Mouse (Mus musculus) T-helper 17 cell (primary cell): ENCODE data around the gene Rnf214.

ENCODE experiments used
- in situ Hi-C, 2 experiments: fragments of 300-600 bp; cut with MboI, MseI; formaldehyde crosslinking; loops; 1 replicate in 1 of 2; 2 replicates in 1 of 2; pipeline ENCODE4 v1.15.1; 2025; ENCODE audit warnings: high pct_unique_total_duplicates in 2 of 2

Rnf214 gene

DNA sequence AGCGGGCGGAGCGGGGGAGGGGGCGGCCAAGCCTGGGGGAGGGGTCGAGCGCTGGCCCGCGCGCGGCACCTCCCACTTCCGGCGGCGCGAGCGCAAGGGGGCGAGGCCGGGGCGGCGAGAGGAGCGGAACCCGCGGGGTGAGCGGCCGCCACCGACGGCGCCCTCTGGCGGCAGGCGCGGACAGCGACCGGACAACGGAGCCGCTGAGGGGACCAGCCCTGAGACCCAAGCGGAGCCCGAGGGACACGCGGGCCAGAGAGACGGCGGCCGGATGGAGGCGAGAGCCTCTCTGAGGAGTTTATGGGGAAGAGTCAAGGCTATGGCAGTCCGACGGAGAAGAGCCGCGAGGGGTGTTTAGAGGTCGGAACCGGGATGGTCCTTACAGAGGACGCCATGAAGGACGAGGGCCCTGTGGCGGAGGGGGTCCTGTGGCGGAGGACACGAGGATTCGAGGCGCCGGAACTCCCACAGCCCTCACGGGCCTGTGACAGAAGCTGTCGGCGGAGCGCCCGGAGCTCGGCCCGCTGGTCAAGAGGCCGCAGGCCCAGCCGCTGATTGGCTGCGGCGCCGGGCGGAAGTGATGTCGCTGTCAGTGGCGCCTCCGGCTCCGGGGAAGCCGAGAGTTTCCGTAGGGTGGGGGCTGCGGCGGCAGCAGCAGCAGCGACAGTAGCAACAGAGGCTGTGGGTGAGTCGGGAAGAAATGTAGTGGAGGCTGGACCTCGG is at the start of gene Rnf214, which contains the start of gene Pcsk7:
TSS of gene Rnf214 (minus strand) at position 557 of the 723 bp plus-strand sequence.
TSS of gene Pcsk7 (plus strand) at position 143 of the 723 bp plus-strand sequence.
- in situ Hi-C loops: no loop called here

DNA sequence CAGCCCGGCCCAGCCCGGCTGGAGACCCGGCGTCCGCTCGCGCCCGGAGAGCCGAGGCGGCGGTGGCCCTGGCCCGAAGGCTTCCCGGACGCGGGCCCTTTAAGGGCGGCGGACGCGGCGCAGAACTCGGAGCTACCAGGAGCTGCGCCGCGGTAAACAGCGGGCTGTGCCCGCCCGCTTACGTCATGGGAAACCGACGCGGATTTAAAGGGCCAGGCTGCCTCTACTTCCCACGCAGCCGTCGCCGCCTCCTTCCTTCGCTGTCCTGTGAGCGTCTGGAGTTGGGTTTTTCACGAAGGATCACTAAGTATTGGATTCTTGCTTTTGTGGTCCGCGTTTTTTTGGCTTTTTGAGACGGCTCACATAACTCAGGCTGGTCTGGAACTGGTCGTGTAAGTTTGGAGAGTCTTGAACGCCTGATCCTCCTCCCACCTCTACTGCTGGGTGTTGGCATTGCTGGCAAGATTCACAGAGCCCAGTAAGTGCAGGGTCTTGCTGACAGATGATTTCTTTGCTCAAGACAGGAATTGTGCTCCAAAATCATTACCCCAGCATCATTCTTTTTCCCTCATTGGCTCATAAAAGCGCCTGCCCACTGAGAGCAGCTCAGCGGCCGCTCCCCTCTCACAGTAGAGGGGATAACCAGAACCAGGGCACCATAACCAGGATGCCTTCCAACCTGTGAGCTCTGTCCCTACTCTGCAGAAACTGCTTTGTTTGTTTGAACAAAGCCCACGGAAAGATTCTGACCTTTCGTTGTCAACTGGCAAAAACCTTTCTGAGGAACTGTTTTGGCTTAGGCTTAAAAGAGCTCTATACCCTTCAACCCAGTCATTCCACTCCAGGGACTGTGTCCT is 48.6 kb upstream of the Rnf214 start, which contains the start of gene Sidt2:
TSS of gene Sidt2 (minus strand) at position 152 of the 857 bp plus-strand sequence.
- in situ Hi-C loops: no loop called here

GRCm38 (mm10) chr9:45954294-45955106 is 47.8 kb upstream of the Rnf214 start:
- in situ Hi-C loops: loop anchor here in 1 of 2 experiments (5.0 kb wide), 1 partner anchor 872 kb away; no protein-coding TSS in a partner anchor

GRCm38 (mm10) chr9:45953511-45954293 is 47.0 kb upstream of the Rnf214 start:
- in situ Hi-C loops: loop anchor here in 1 of 2 experiments (5.0 kb wide), 1 partner anchor 871 kb away; no protein-coding TSS in a partner anchor

- in situ Hi-C loops: loop anchor here in 1 of 2 experiments (5.0 kb wide), 1 partner anchor 871 kb away; no protein-coding TSS in a partner anchor
These were observed 46.2 kb upstream of the Rnf214 start for GRCm38 (mm10) chr9:45952890-45953289.

DNA sequence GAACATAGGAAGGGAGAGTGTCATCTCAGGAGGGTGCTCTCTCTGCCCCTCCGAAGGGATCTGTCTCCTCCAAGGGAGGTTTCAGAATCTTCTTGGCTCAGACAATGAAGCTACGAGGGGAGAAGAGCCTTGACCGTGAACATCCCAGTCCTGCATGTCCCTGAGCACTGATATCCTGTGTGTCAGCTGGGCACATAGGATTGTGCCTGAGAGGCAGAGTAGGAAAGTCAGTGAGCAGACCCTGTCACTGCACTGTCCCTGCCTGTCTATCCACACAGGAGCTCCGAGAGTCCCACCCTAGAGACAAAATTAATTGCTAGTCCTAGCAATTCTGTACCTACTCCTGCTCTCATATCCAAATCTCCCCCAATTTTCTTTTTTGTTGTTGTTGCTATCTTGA is 45.3 kb upstream of the Rnf214 start:
- in situ Hi-C loops: loop anchor here in 1 of 2 experiments (5.0 kb wide), 1 partner anchor 870 kb away; no protein-coding TSS in a partner anchor

- in situ Hi-C loops: loop anchor here in 1 of 2 experiments (5.0 kb wide), 1 partner anchor 965 kb away; the partner anchor contains the start of genes Cd3d and Cd3g
These were observed 40.1 kb upstream of the Rnf214 start for GRCm38 (mm10) chr9:45946872-45947183.

DNA sequence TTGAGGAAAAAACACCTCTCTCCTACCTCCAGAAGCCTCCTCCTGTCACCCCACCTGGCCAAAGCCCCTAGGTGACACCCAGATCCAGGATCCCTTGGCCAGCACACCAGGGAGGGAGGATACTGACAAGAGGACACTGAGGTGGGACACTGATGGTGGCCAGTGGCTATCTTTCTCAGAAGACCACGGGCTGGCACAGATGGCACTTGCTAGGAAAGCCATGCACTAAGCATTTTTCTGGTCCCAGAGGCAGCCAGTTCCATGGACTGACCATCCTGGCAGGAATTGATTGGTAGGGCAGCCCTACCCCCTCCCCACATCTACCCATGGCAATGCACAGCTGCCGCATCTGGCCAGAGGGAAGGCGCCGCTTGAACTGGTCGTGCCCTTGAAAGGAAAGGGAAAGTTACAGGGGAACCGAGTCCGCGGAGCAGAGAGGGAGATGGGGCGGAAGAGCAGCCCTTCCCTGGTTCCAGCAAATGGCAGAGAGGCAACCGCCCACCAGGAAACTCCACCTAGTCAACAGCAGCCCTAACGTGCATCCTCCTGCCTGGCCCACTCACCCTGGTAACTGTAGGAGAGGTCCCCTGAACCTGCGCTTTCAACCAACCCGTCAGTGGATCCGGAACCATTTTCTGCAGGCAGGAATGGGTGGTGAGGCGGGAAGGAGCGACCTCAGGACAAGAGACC is 39.6 kb upstream of the Rnf214 start:
- in situ Hi-C loops: loop anchor here in 1 of 2 experiments (5.0 kb wide), 1 partner anchor 964 kb away; the partner anchor contains the start of genes Cd3d and Cd3g

- in situ Hi-C loops: loop anchor here in 1 of 2 experiments (5.0 kb wide), 1 partner anchor 963 kb away; the partner anchor contains the start of genes Cd3d and Cd3g
These were observed 39.0 kb upstream of the Rnf214 start for GRCm38 (mm10) chr9:45945721-45946120.

- in situ Hi-C loops: loop anchor here in 1 of 2 experiments (5.0 kb wide), 1 partner anchor 962 kb away; the partner anchor contains the start of genes Cd3d and Cd3g
These were observed 38.0 kb upstream of the Rnf214 start for GRCm38 (mm10) chr9:45944506-45945400.

DNA sequence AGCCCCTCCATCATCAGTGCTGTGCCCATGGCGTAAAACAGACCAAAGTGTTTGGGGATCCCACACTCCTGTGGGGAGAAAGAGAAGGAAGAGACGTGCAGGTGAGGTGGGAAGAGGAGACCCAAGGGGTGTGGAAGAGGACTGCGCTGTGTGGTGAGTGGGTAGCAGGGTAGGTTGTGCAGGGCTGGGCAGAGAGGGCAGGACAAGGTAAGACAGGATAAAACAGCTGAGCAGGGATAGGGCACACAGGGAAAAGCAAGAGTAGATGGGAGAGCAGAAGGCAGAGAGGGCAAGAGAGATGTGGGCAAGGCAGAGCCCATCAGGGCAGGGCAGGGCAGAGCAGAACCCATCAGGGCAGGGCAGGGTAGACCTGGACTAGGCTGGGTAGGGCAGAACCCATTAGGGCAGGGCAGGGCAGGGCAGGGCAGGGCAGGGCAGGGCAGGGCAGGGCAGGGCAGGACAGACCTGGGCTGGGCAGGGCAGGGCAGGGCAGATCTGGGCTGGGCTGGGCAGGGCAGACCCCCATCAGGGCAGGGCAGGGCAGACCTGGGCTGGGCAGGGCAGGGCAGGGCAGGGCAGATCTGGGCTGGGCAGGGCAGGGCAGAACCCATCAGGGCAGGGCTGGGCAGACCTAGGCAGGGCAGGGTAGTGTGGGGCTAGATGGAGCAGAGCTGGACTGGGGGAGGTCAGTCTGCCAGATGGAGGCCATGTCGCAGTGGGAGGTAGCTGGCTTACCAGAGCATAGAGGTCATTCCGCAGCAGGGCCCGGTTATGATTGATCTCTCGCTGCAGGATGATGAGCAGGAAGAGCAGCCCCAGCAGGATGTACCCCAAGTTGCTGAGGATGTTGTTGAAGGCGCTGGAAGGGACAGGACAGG is 37.2 kb upstream of the Rnf214 start:
- in situ Hi-C loops: no loop called here

DNA sequence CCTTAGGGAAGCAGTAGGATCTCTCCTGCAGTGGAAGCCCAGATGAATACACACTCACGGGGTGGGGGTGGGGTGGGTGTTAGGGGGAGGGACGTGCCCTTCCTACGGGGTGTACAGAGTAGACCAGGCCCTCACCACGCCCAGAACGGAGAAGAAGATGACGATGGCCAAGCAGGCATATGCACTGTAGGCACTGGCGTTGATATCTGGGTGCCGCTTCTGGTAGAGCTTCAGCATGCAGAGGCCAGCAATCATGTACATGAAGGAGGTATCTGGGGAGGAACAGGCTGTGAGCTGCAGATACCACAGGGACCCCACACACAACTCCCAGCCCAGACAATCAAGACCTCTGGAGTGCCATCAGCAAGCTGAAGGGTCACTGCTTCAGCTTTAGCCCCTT is 36.2 kb upstream of the Rnf214 start:
- in situ Hi-C loops: no loop called here

DNA sequence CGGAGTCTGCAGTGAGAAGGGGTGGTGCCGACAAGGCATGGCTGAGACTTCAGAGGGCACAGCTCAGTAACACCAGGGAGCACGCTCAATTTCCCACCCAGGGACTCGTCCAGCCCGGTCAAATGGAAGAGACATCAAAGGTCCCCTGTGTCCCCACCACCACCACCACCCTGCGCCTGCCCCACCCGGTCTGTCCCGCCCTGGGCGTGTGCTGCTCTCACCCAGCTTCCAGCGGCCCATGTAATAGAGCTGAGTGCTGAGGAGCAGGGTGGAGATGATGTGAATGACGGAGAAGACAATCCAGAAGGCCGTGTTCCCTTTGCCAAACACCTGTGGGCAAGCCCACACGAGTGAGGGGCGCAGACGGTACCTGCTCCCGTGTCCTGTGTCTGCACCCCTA is 35.8 kb upstream of the Rnf214 start:
- in situ Hi-C loops: no loop called here

- in situ Hi-C loops: no loop called here
These were observed 34.7 kb upstream of the Rnf214 start for GRCm38 (mm10) chr9:45941329-45941888.

- in situ Hi-C loops: no loop called here
These were observed 33.1 kb upstream of the Rnf214 start for GRCm38 (mm10) chr9:45939794-45940193.

DNA sequence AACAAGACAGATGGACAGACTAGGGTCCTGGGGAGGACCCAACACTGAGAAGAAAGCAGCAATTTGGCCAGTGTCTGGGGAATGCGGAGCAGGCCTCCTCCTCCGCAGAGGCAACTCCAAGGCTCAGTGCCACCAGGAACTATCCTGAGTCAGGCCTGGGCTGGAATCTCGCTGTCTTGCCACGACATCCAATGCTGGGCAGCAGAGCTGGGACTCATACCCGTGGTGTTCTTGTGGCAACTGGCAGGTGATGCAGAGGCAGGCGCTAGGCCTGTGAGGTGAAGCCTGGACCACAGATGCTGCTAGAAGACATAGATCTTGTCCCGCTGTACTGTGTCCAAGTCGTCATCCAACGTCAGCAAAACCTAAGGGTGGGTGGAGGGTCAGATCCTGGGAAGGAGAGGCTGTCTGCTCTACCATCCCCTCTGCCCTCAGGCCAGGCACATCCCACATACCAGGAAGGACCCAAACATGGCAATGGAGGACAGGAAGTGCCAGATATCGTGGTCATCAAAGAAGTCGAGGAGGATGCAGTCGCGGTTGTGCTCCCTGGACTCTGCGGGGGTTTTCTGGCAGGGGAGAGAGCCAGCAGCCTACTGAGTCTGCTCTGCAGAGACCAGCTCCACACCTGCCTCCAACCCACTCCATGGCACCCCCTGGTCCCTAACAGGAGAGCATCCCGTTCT is 32.4 kb upstream of the Rnf214 start:
- in situ Hi-C loops: no loop called here

DNA sequence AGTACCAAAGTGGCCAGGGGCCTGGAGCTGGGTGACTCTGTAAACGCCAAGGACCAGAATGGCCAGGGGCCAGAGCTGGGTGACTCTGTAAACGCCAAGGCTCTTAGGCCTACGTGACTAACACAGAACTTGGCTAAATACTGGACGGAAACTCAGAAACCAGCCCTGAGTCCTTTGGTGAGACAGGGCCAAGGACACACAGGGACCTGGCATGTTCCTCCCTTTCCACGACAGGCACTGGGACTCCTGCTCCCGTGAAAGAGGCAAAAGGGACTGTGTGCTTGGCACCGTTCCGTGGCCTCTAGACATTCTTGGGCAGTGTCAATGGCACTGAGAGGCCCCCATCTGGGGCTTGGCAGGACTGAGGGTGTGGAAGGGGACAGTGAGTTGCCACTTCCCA is 31.4 kb upstream of the Rnf214 start:
- in situ Hi-C loops: no loop called here
